Mouse (Mus musculus) thymus, adult 2 months (tissue): Measurements from ENCODE around the gene Arih2.

Experiments used
- CTCF ChIP-seq: fragments of 200-500 bp; IDR thresholded peaks from 2 replicates; pipeline ENCODE4 v1.5.1; 2012; ENCODE audit warnings: mild to moderate bottlenecking, control low read depth, low read length, moderate library complexity, borderline replicate concordance; ENCODE audit not compliant: control insufficient read depth, poor library complexity, insufficient read depth; ENCODE audit errors: extremely low read depth
- POLR2A ChIP-seq: fragments of 200-500 bp; IDR thresholded peaks from 2 replicates; pipeline ENCODE4 v1.6.1; 2012; ENCODE audit warnings: mild to moderate bottlenecking, low read length, control low read depth, moderate library complexity; ENCODE audit not compliant: control insufficient read depth, poor library complexity, insufficient read depth; ENCODE audit errors: extremely low read depth

DNA sequence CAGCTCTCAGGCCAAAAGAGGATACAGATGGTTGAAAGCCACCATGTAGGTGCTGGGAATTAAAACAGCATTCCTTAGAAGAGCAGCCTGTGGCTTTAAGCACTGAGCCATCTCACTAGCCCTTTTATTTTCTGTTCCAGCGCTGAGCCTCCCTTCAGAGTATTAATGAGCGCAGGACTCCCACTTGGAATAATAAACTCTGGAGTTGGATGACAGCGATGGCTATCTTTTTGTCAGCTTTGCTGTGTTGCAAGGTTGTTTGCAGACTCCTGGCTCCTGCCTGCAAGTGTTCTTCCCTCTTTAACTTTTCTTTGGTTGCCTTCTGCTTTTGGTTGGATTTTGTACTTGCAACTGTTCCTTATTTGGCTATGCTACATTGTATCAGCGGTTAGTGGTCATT lies 44.8 kb upstream of the Arih2 start:
- TF ChIP-seq POLR2A (no peak), CTCF (no peak)
